Mouse (Mus musculus) intestine, embryonic 14.5 days (tissue): ENCODE measurements around the gene Celf2. TPM values are rescaled to one million over a fixed set of nuclear protein-coding genes. Genes with fewer than 3 reads are reported as not detected.

Experiments
- ATAC-seq: fragments of 200-750 bp; cut with Nextera tagmentation; replicated peaks from 2 replicates; pipeline ENCODE4 v1.8.0; 2017; ENCODE audit warnings: low read depth, moderate number of reproducible peaks, moderate TSS enrichment, moderate library complexity; ENCODE audit not compliant: low FRiP score, low TSS enrichment
- DNase-seq: peaks from one replicate; pipeline ENCODE4 v3.0.0-alpha.2; 2018; ENCODE audit warnings: low spot score
- H3K27ac ChIP-seq: fragments of 300-500 bp; sonication (generic); 2 replicates; pipeline ENCODE4 v1.5.1; 2014; ENCODE audit warnings: low read depth, mild to moderate bottlenecking, control low read depth
- H3K27me3 ChIP-seq: fragments of 300-500 bp; sonication (generic); replicated peaks from 2 replicates; pipeline ENCODE4 v1.6.1; 2014; ENCODE audit warnings: low read length, control low read depth; ENCODE audit not compliant: control insufficient read depth, insufficient read depth
- H3K36me3 ChIP-seq: fragments of 300-500 bp; sonication (generic); 2 replicates; pipeline ENCODE4 v1.6.1; 2014; ENCODE audit warnings: low read length, control low read depth; ENCODE audit not compliant: control insufficient read depth, insufficient read depth
- H3K4me1 ChIP-seq: fragments of 300-500 bp; sonication (generic); replicated peaks from 2 replicates; pipeline ENCODE4 v1.6.1; 2014; ENCODE audit warnings: low read length, control low read depth, mixed read lengths; ENCODE audit not compliant: control insufficient read depth, insufficient read depth
- H3K4me2 ChIP-seq: fragments of 300-500 bp; sonication (generic); 2 replicates; pipeline ENCODE4 v1.6.1; 2014; ENCODE audit warnings: low read length
- H3K4me3 ChIP-seq: fragments of 300-500 bp; sonication (generic); 2 replicates; pipeline ENCODE4 v1.5.1; 2014; ENCODE audit warnings: low read depth, low read length, control low read depth, mixed read lengths
- H3K9ac ChIP-seq: fragments of 300-500 bp; sonication (generic); 2 replicates; pipeline ENCODE4 v1.6.1; 2014; ENCODE audit warnings: mild to moderate bottlenecking, low read length
- H3K9me3 ChIP-seq: fragments of 300-500 bp; sonication (generic); 2 replicates; pipeline ENCODE4 v1.6.1; 2016; ENCODE audit warnings: low read length, control low read depth; ENCODE audit not compliant: control insufficient read depth
- WGBS: fragments of 180-500 bp; shearing (Covaris S2); extraction: QIAGEN DNeasy Blood & Tissue Kit; methylation state at CpG from one replicate; pipeline ENCODE4 v1.1.7; 2014; 5-methylcytosine and 5-hydroxymethylcytosine counted together
- polyA plus RNA-seq: library from polyadenylated mRNA; unstranded; fragments of >200 nt; fragmentation: Nextera tagmentation; extraction: Ambion mirVana; gene quantifications from 2 replicates; pipeline ENCODE4 v1.2.1, GENCODE M21; 2014

The Celf2 gene
- polyA plus RNA-seq, 1 experiment from 2014 or later: 53.5 TPM

DNA sequence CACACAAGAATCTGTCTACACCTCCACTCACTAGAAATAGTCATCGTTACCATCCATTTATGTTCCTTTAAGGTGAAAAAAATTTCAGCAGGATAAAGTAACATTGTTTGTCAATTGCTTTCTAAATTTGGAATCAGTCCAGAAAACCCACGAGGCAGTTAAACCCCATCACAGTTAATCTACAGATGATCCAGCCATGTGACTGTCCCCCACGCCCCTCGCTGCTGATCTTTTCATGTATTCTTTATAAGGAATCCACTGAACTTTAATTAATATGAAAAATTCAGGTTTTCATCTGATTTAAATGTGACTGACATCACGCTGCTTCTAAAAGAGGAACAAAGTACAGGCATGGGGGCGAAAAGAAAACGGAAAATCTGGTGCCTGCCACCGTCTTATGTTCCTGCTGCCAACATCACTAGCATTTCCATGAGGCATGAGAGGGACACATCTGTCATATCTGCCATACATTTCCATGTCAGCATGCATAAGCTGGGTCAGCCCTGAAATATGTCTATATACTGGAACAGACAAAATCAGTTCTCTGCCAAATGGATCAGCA lies 70.6 kb downstream of the Celf2 start:
- ATAC-seq (no peak), DNase-seq (no peak)
- Histone ChIP-seq H3K4me1 (no peaks in the 10 kb centered on the region), H3K27me3 (no peaks in the 10 kb centered on the region), H3K36me3 (no peaks in the 10 kb centered on the region), H3K4me2 (no peak overlapping the region), H3K9ac (no peak overlapping the region), H3K4me3 (no peak overlapping the region), H3K27ac (no peak overlapping the region), H3K9me3 (no peaks in the 10 kb centered on the region)
- 83% methylated on average over 8 of the region's 8 CpGs for WGBS

DNA sequence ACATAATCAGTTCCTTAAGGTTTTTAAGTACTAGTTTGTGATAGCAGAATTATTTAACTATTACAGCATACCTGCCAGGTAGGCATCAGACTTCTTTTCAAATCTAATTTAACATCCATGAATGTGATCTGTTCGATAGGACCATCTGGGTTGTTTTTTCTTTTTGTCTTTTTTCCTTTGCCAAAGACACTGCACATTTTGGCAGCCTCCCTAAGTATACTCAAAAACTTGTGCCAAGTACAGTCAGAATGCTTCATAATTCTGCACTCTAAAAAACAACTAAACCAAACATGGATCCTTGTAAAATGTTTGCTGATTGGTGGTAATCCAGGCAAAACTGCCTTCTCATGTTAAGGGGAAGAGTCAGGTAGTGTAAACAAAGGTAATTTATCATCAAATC lies 82.9 kb downstream of the Celf2 start:
- no peaks in the 10 kb centered on the region for H3K27me3 ChIP-seq
- H3K4me3 ChIP-seq: no peak overlapping the region
- no peaks in the 10 kb centered on the region for H3K4me1 ChIP-seq
- H3K4me2 ChIP-seq: no peak overlapping the region
- H3K36me3 ChIP-seq: no peaks in the 10 kb centered on the region
- 82% methylated on average over 1 of the region's 1 CpGs for WGBS
- no peak overlapping the region for H3K27ac ChIP-seq
- ATAC-seq (no peak), DNase-seq (no peak)
- no peak overlapping the region for H3K9ac ChIP-seq
- no peaks in the 10 kb centered on the region for H3K9me3 ChIP-seq

DNA sequence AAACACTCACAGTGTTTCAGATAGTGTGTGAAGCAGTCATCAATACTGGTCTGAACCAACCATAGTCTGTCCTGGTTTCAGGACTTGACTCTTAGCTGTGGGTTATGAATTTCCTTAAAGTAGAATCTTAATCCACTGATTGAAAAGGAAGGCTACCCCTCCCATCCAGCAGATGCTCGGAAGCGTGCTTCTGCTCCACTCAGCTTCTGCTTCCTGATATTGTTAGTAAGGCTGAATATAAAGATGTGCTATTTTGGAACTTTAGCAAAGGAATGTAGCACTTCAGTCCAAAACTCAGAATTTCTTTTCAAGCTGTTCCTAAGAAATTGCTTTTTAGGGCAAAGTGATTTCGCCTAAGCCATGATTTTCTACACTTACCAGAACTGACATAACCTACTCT lies 108.8 kb downstream of the Celf2 start:
- no peak overlapping the region for H3K9ac ChIP-seq
- ATAC-seq (no peak), DNase-seq (no peak)
- no peak overlapping the region for H3K4me2 ChIP-seq
- H3K4me3 ChIP-seq: no peak overlapping the region
- H3K36me3 ChIP-seq: no peaks in the 10 kb centered on the region
- 80% methylated on average over 3 of the region's 3 CpGs for WGBS
- H3K9me3 ChIP-seq: no peaks in the 10 kb centered on the region
- H3K27me3 ChIP-seq: no peaks in the 10 kb centered on the region
- H3K4me1 ChIP-seq: no peaks in the 10 kb centered on the region
- no peak overlapping the region for H3K27ac ChIP-seq

DNA sequence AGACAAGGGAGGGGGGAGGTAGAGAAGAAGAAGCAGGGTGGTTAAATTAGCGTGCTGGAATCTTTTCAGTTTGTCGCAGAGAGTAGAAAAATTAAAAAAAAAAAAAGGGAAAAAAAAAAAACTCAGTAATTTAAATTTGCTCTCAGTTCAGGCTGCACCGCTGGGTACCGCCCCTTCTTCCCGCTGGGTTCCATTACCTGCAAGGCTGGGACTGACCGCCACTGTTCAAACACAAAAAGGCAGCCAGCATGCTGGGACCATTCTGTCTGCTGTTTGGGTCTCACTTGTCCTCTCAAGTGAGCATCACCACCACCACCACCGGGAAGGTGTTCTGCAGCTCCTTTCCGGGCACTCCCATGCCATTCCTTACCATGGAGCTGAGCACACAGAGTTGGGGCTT lies 113.4 kb downstream of the Celf2 start:
- 42% methylated on average over 8 of the region's 8 CpGs for WGBS
- no peak for ATAC-seq

DNA sequence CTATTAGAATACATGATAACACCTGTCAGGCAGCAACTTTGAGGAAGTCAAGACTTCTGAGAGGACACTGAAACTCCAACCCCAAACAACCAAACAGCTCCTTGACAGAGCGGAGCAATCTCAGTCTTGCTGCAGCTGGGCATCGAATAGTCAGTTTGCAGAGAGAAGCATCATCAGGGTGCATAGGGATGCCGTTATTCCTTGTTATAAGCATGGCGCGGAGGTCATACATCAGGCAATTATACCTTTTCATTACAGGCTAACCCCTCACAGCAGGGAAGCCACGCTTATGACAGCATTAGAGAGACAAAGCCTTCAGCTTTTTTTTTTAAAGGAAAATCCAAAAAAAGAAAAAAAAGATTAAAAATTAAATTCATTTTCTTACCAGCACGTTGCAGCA lies 113.9 kb downstream of the Celf2 start:
- no peak for ATAC-seq
- WGBS: 66% methylated on average over 7 of the region's 7 CpGs
- Histone ChIP-seq H3K36me3 (no peaks in the 10 kb centered on the region), H3K4me2 (peak overlapping the region; percentile 9; the same call in 1 of the 2 replicates), H3K4me3 (no peak overlapping the region), H3K4me1 (no peaks in the 10 kb centered on the region), H3K9me3 (no peaks in the 10 kb centered on the region), H3K27me3 (no peaks in the 10 kb centered on the region), H3K9ac (no peak overlapping the region), H3K27ac (no peak overlapping the region)
- no peak for DNase-seq

More for the DNA sequence above, 113.4 kb downstream of the Celf2 start:
- DNase-seq: no peak
- peak overlapping the region; percentile 9; the same call in 1 of the 2 replicates for H3K4me2 ChIP-seq
- no peaks in the 10 kb centered on the region for H3K4me1 ChIP-seq
- H3K36me3 ChIP-seq: no peaks in the 10 kb centered on the region
- H3K9me3 ChIP-seq: no peaks in the 10 kb centered on the region
- H3K27ac ChIP-seq: no peak overlapping the region
- no peak overlapping the region for H3K4me3 ChIP-seq
- no peaks in the 10 kb centered on the region for H3K27me3 ChIP-seq
- no peak overlapping the region for H3K9ac ChIP-seq

DNA sequence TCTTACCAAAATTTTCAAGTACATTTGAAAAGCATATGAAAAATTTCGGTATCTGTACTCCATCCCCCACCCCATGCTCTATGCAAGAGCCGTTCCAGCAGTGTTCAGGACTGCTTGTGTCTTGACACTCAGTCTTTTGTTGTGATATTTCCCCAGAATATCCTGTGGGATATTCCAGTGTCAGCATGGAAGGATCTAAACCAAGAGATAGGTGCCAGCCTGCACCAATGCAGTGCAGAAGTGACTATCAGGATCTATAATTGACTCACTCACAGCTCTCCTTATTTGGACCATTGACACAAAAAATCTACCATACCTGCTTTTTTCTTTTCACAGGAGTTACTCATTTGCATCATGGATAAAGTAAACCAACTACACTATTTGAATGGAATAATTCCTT lies 116.9 kb downstream of the Celf2 start:
- no peak for DNase-seq
- Histone ChIP-seq H3K27ac (no peak overlapping the region), H3K9ac (no peak overlapping the region)

DNA sequence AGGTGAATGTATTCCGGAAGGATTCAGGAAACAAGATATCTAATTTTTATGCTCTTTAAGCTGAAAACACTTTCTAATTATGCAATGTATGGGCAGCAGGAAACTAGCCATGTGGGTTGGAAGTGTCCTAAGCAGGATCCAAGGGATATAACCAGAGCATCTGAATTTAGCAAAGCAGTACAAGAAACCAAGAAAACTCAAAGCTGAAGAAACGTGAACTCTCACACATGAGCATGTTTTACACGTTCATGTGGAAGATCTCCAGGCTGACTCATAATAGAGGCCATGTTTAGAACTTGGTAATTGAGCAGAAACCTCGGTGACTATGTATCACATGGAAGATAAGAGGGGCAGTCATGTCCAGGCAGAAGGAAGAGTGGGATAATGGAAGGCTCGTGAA lies 120.1 kb downstream of the Celf2 start:
- no peaks in the 10 kb centered on the region for H3K36me3 ChIP-seq
- H3K9ac ChIP-seq: no peak overlapping the region
- H3K27ac ChIP-seq: no peak overlapping the region
- no peak overlapping the region for H3K4me3 ChIP-seq
- 81% methylated on average over 5 of the region's 5 CpGs for WGBS
- no peaks in the 10 kb centered on the region for H3K27me3 ChIP-seq
- no peak overlapping the region for H3K4me2 ChIP-seq
- no peaks in the 10 kb centered on the region for H3K9me3 ChIP-seq
- DNase-seq (no peak), ATAC-seq (no peak)
- no peaks in the 10 kb centered on the region for H3K4me1 ChIP-seq

More for the DNA sequence above, 116.9 kb downstream of the Celf2 start:
- no peak for ATAC-seq
- H3K9me3 ChIP-seq: no peaks in the 10 kb centered on the region
- H3K4me3 ChIP-seq: no peak overlapping the region
- no peak overlapping the region for H3K4me2 ChIP-seq
- H3K4me1 ChIP-seq: no peaks in the 10 kb centered on the region
- WGBS: 91% methylated on average over 2 of the region's 2 CpGs
- no peaks in the 10 kb centered on the region for H3K27me3 ChIP-seq
- H3K36me3 ChIP-seq: no peaks in the 10 kb centered on the region

DNA sequence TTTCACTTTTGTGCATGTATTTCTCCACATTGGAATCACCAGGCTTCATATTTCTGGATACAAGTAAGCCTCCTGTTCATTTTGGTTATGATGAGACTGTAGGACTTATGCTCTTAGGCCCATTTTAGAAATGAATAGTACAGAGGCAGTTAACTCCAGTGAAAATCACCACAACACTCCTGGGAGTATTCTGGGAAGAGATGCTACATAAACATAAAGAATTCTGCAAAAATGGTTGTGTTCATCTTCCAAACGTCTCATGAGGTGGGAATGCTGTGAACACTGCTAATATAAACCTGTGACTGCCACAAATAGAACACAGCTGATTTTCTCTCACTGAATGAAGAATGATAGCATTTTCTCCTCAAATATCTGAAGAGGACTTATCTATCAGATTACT lies 130.6 kb downstream of the Celf2 start:
- 26% methylated on average over 1 of the region's 1 CpGs for WGBS
- no peak for ATAC-seq

DNA sequence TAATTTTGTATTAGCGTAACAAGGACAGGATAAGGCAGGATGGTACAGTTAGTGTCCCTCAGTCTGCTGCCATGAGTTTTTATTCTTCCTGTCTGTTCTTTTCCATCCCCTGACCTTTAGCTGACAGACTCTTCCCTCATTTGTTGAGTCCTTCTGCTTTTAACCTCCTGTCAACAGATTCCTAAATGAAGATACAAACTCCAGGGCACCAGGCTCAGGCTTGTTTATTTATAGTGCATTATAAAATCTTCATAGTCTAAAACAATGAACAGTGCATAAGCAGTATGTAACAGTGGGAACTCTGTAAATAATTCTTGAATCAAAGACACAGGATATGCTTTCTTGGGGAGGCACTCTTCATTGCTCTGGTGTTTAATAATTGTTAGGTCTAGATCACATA lies 131.5 kb downstream of the Celf2 start:
- Histone ChIP-seq H3K27ac (no peak overlapping the region), H3K9ac (no peak overlapping the region), H3K9me3 (0 out of 2 replicates have a peak, but pooled peaks cover 2% of the 10 kb centered on the region), H3K27me3 (no peaks in the 10 kb centered on the region), H3K4me1 (no peaks in the 10 kb centered on the region), H3K4me2 (no peak overlapping the region), H3K36me3 (no peaks in the 10 kb centered on the region), H3K4me3 (no peak overlapping the region)
- WGBS: 97% methylated on average over 1 of the region's 1 CpGs
- DNase-seq (no peak), ATAC-seq (no peak)

More for the DNA sequence above, 130.6 kb downstream of the Celf2 start:
- Histone ChIP-seq H3K36me3 (no peaks in the 10 kb centered on the region), H3K27ac (no peak overlapping the region), H3K27me3 (no peaks in the 10 kb centered on the region), H3K9ac (no peak overlapping the region), H3K4me2 (no peak overlapping the region), H3K9me3 (0 out of 2 replicates have a peak, but pooled peaks cover 2% of the 10 kb centered on the region), H3K4me3 (no peak overlapping the region), H3K4me1 (no peaks in the 10 kb centered on the region)
- DNase-seq: no peak
